Mouse (Mus musculus): ENCODE measurements around the gene Fam172a.

Fam172a gene

GRCm38 (mm10) chr13:78198871-78199641 is 497.2 kb downstream of the Fam172a start:
- no peak for DNase-seq (ENCODE audit: low read depth, low spot score)

GRCm38 (mm10) chr13:78199642-78200160 is 497.9 kb downstream of the Fam172a start, which contains the start of gene Nr2f1:
TSS of gene Nr2f1 (minus strand) at chr13:78199757.
- DNase-seq (ENCODE audit: low read depth, low spot score): no peak

- no peak for DNase-seq (ENCODE audit: low read depth, low spot score)
Measured at GRCm38 (mm10) chr13:78200407-78200806, 498.6 kb downstream of the Fam172a start.

DNA sequence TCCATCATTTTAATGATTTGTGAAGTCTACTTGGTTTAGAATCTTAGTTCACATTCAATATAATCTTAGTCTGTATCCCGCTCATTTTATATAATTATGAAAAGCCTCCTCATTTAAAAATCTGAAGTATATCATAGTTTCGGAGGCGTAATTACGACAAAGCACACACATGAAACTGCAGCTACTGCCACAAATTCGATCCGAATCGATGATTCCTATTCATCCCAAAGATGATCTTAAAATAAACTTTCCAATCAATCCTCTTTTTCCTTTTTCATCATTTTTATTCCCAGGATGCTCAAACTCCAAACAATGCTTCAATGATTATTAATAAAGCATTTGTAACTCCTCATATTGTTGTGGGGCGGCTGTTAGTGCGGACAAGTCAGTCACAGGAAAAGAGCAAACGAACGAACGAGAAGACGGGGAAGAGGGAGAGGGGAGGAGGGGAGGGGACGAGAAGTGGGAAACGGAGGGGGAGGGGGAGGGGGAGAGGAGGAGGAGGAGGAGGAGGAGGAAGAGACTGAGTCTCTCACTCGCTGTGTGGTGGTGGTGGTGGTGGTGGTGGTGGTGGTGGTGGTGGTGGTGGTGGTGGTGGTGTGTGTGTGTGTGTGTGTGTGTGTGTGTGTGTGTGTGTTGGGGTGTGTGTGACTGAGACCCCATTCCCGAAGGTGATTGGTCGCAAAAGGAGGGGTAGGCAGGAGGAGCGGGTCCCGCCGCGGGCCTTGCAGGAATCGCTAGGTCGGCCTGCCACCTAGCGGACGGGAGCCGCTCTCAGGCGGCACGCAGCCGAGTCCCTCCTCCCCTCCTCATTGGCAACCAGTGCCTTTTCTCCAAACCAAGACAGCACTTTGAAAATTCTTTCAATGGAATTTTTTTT is 499.4 kb downstream of the Fam172a start:
- peak; percentile 74 for DNase-seq (ENCODE audit: low read depth, low spot score)

DNA sequence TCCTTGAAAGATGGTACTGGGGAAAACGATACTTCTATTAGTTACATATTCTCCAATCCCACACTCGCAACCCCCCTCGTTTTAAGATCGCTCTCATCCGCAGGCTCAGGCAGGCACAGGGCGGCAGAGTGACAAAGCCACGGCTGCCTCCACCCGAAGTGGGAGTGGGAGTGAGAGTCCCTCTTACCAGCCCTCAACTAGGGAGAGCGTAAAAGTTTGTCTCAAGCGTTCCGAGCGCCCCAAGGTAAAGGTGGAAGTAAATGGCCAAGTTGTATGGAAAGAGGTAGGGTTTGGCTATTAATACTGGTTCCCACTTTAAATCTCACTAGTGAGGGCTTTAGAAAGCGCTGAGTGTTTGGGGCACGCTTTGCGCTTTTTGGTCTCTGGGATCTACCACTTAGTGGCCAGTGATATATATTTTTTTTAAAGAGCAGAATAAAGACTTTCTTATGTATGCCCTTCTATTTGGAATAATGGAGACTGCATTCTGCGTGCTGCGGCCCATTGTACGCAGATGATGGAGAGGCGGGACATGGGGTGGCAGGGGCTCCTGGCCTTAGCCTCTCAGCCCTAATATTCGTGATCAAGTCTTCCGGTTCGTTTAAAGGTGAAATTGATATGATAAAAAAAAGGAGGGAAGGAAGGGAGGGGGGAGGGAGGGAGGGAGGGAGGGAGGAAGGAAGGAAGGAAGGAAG is 500.2 kb downstream of the Fam172a start:
- DNase-seq (ENCODE audit: low read depth, low spot score): no peak

DNA sequence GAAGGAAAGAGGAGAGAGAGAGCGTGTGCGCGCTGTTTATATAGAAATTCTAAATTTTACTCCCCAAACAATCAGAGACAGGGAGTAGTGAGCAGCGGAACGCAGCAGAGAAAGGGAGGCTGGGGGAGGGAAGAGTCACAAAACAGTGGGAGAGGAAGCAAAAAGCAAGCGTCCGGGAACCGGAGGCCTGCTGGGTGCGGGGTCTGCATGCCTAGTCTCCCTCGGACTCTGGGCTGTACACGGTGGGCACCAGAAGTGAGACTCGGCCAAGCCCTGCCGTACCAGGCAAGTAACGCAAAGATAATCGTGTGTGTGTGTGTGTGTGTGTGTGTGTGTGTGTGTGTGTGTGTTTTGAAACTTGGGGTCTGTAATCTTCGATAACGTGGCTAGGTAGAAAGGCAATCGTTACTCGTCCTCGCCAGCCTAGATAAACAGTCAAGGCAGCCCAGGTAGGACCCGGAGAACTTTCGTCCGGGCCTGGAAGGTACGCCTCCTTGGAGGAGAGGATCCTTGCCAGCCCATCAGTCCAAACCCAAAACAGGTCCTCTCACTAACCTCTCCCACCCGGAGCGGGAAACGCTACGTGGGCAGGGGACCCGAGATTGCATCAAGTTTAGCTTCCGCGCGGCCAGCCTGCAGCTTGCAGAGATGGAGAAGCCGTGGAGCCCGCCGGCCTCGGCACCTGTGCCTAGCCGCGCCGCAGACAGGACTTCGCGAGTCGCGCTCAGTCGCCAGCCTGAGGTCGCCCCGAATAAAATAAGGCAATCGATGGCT is 500.9 kb downstream of the Fam172a start:
- DNase-seq (ENCODE audit: low read depth, low spot score): no peak

GRCm38 (mm10) chr13:78203348-78204061 is 501.7 kb downstream of the Fam172a start:
- DNase-seq (ENCODE audit: low read depth, low spot score): peak; percentile 7

GRCm38 (mm10) chr13:78205426-78205825 is 503.6 kb downstream of the Fam172a start:
- DNase-seq (ENCODE audit: low read depth, low spot score): no peak

DNA sequence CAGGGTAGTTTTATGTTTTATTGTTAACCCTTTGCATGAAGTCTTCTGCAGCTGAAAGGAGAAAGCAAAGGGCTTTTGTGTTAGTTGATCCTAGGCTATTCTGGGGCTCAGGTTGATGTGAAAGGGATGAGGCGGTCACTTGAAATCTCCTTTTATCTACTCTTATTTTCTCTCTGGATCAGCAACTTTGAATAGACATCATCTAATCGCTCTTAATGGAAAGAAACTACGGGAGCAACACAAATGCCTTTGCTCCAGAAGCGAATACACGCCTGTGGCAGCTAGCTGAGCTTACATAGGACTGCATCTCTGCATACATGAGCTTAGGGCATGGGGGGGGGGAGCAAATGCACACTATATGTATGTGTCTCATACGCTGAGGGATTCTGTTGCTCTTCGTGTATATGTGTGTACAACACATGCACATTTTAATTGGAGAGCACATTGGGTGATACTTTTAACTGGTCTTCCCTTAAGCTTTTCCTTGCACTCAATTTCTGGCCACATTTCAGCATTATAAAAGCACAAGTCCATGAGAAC is 505.1 kb downstream of the Fam172a start:
- no peak for DNase-seq (ENCODE audit: low read depth, low spot score)

DNA sequence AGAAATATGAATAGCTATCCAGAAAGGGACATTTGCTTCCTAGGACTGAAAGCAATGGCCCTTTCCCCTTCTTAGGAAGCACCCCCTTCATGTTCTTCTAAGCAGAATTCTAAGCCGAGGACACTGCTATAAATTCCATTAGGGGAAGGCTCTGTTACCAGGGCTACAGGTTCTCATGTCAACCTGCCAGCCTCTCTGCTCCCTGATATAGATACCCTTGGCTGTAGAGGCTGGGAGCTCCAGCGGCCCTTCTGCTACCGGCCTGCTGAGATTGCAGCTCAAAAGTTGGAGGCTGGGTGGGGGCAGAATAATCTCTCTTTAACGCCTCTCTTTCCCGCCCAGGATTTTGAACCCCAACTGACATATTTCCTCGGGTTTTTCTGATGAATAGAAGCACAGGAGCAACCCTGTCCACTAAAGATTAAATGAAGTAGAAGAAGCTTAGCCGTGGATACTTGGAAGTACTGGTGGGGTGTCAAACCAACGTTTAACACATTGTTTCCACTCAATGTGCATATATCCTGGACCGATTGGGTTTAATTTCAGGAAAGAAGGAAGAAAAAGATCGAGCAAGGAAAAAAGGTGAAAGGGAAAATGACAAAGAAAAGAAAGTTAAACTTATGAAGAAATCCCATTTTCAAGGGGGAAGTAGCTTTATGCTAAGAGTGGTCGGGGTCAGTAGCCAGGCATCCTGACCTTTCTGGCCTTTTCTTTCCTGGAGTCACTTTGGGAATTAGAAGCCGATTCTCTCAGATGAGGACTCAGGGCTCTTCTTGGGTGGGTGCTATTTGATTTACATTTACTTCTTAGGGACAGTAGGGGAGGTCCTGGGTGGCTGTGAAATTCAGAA is 506.2 kb downstream of the Fam172a start:
- DNase-seq (ENCODE audit: low read depth, low spot score): no peak

- DNase-seq (ENCODE audit: low read depth, low spot score): no peak
Measured at GRCm38 (mm10) chr13:78208689-78209410, 507.0 kb downstream of the Fam172a start.

DNA sequence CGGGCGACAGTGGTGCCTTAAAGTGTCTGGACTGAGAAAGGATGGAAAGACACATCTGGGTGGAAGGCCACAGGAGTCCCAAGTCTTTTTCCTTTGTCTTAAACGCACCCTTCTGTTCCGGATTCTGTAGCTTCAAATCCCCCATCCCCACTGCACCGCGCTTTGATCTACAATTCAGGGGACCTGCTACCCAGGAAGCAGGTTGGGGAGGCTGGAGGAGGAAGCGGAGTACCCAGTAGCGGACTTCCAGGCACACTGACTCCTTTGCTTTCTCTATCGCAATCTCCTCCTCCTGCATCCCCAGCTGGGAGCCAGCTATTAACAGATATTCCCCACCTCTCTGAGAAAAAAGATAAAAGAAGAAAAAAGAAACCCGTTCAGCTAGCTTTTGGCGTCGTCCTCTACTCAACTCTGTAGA is 507.8 kb downstream of the Fam172a start:
- no peak for DNase-seq (ENCODE audit: low read depth, low spot score)

DNA sequence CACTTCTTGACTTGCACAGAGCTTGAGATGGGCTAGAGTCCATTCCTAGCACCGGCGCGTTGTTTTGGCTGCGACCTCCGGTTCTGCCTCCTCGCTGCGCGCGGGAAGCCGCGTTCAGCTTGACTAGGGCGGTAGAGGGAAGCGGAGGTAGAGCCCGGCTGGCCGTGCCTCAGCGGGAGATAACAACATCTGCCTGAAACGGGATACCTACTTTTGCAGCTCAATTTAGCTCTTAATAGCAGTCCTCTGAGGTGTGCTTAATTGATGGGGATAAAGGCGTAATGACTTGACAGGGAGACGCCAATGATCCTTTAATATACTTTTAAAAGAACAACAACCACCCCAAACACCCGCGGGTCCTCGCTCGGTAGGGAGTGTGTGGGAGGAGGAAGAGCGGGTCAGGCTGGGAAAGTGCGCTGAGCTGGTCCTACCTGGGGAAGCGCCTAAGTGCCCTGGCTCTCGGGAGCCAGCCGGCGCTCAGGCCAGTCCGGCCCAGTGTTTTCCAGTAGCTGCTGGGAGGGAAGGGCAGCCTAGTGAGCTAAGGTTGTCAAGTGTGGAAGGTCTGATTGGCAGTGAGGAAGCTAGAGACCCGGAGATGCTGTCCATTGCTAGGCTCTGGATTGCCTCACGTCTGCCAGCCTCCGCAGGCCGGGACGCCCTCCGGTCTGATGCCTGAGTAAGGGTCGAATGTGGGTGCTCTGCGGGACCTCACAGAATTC is 508.4 kb downstream of the Fam172a start:
- DNase-seq (ENCODE audit: low read depth, low spot score): no peak

DNA sequence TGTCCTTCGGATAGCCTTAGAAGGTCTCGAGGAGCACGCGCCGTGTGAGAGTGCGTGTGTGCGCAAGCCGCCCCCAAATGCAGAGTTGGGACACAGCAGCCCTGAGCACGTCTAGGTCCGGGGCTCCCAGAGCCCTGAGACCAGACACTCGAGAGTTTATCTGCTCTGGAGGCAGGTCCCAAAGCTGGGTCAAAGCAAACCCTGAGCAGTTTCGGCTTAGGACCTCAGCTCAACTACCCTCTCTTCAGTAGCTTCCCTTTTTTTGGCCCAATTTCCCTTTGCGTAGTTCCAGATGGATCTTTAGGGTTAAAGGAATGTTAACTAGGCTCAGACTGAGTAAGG is 508.9 kb downstream of the Fam172a start:
- DNase-seq (ENCODE audit: low read depth, low spot score): no peak

DNA sequence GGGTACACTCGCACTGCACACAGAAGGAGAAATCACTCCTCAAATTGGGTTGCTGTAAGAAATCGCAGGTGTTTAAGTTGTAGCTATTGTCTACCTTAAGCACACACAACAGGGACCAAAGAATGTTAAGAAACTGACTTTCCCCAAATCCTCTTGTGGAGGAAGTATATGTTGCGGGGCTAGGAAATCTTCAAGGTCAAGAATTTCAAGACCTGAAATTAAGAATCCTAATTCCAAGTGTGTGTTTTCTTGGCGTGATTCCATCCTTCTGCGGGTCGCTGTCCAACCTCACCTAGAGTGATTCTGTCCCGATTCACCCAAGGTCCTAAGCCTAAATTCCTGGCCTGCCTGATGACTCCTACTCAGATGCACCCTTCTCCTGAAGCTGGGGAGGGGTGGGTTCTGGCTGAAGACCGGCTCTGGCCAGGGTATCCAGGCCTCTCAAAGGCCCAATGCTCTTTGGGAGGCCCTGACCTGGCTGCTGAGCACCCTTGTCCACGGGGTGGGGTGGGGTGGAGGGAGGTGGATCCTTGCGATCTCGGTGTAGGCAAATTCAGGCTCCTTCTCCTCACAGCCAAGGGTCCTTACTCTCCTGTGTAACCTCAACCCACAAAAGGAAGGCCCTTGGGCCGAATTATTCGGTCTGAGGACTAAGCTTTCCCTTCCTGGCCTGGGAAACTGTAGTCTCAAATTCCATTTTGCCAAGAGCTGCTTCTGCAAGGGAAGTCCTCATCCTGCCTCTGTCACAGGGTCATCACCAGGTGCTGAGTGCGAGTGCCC is 509.6 kb downstream of the Fam172a start:
- DNase-seq (ENCODE audit: low read depth, low spot score): no peak

- DNase-seq (ENCODE audit: low read depth, low spot score): no peak
Measured at GRCm38 (mm10) chr13:78212111-78212510, 510.3 kb downstream of the Fam172a start.

- DNase-seq (ENCODE audit: low read depth, low spot score): no peak
Measured at GRCm38 (mm10) chr13:78213155-78213554, 511.3 kb downstream of the Fam172a start.

Data from skeletal muscle tissue, adult 2 months (tissue).